Mouse (Mus musculus): ENCODE measurements around the gene Zfp335.
A peak's percentile ranks its signal among the peaks of the same experiment; 100 is the strongest.
"Not testable (repeated sequence)": the region's sequence is repeated elsewhere in the genome, so short reads cannot be mapped to it uniquely, and the experiment has no call there.

Gene Zfp335

GRCm38 (mm10) chr2:164866741-164867551, 44.6 kb downstream of the Zfp335 start:
- peak; percentile 75 for DNase-seq (ENCODE audit: low read depth)

- DNase-seq (ENCODE audit: low read depth): no peak
These were observed 47.0 kb downstream of the Zfp335 start for GRCm38 (mm10) chr2:164864593-164864992.

- DNase-seq (ENCODE audit: low read depth): not testable (repeated sequence)
These were observed 48.1 kb downstream of the Zfp335 start for GRCm38 (mm10) chr2:164863411-164863810.

GRCm38 (mm10) chr2:164862179-164862861, 49.2 kb downstream of the Zfp335 start:
- DNase-seq (ENCODE audit: low read depth): no peak

GRCm38 (mm10) chr2:164861094-164861493, 50.5 kb downstream of the Zfp335 start:
- DNase-seq (ENCODE audit: low read depth): no peak

- DNase-seq (ENCODE audit: low read depth): peak; percentile 44
These were observed 51.7 kb downstream of the Zfp335 start for GRCm38 (mm10) chr2:164859640-164860432.

- DNase-seq (ENCODE audit: low read depth): no peak
These were observed 52.4 kb downstream of the Zfp335 start for GRCm38 (mm10) chr2:164859155-164859554.

GRCm38 (mm10) chr2:164857842-164858553, 53.6 kb downstream of the Zfp335 start:
- peak; percentile 53 for DNase-seq (ENCODE audit: low read depth)

GRCm38 (mm10) chr2:164857101-164857821, 54.3 kb downstream of the Zfp335 start, which contains the start of gene Pltp:
Gene Pltp, minus strand, starts transcription at chr2:164857711.
- peak; percentile 81 for DNase-seq (ENCODE audit: low read depth)

- peak; percentile 56 for DNase-seq (ENCODE audit: low read depth)
These were observed 55.1 kb downstream of the Zfp335 start for GRCm38 (mm10) chr2:164856309-164857100.

- not testable (repeated sequence) for DNase-seq (ENCODE audit: low read depth)
These were observed 56.0 kb downstream of the Zfp335 start for GRCm38 (mm10) chr2:164855572-164855971.

GRCm38 (mm10) chr2:164850061-164850460, 61.5 kb downstream of the Zfp335 start:
- peak; percentile 77 for DNase-seq (ENCODE audit: low read depth)

GRCm38 (mm10) chr2:164845782-164846181, 65.8 kb downstream of the Zfp335 start:
- DNase-seq (ENCODE audit: low read depth): peak; percentile 63

Measured in induced T-regulatory cell, adult 2 months (primary cell).